Mouse (Mus musculus): ENCODE measurements around the gene Hoxa3.

- TF ChIP-seq CTCF (IDR thresholded peaks at IDR 0.05; ENCODE audit: borderline replicate concordance, control insufficient read depth, extremely low read depth, insufficient read depth, low read length, poor library complexity) (no peak), POLR2A (IDR thresholded peaks at IDR 0.05; ENCODE audit: control insufficient read depth, extremely low read depth, insufficient read depth, low read length, poor library complexity) (no peak)
Measured at GRCm38 (mm10) chr6:52256956-52257355, 43.8 kb upstream of the Hoxa3 start.
